Mouse (Mus musculus) 3134 (cell line): Measurements from ENCODE around the gene Cdk20.
"Not testable (repeated sequence)": the region's sequence is repeated elsewhere in the genome, so short reads cannot be mapped to it uniquely, and the experiment has no call there.

ENCODE experiments used
- DNase-seq: peaks from one replicate; pipeline ENCODE4 v3.0.0-alpha.2; 2011; ENCODE audit warnings: low spot score; ENCODE audit not compliant: insufficient read length; ENCODE audit errors: extremely low read depth

Cdk20 gene

DNA sequence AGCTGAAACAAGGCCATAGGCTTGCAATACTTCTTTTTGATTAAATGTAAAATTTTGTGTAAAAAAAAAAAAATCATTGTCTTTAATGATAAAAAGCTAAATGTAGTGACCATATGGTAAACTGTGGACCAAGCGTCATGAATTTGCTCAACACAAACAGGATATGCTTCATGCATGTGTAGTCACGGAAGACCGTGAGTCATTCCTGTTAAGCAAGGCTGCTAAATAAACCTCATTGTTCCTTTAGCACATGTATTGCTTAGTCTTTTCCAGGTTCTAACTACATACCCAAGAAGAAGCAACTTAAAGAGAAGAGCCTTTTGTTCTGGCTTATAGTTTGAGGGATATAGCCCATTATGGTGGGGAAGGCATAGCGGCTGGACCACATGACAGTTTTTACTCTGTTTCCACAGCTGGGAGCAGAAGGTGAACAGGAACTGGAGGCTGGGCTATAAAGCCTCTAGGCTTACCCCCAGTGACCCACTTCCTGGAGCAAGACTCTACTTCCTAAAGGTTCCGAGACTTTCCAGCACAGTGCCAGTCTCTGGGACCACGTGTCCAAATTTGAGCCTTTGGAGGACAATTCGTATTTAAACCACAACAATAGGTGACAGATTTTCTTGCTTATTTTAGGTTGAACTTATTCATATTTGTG lies 10.0 kb upstream of the Cdk20 start:
- peak; percentile 58 for DNase-seq

GRCm38 (mm10) chr13:64422607-64422957 lies 9.5 kb upstream of the Cdk20 start:
- DNase-seq: no peak

GRCm38 (mm10) chr13:64424347-64424746 lies 7.8 kb upstream of the Cdk20 start:
- no peak for DNase-seq

DNA sequence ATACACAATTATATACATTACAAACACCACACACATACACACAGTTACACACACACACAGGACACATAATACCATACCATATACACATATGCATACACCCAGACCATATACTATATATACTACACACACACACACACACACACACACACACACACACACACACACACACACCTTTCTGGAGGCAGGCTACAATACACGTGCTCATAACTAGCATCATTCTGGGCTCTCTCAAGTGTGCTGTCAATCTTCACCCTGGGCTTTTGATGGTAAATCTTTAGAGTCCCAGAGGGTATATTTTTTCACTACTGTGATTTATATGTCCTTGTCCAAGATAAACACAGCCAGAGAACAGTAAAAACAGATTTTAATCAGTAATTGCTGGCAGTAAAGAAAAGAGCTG lies 6.8 kb upstream of the Cdk20 start:
- no peak for DNase-seq

- DNase-seq: no peak
Measured at GRCm38 (mm10) chr13:64429328-64429727, 2.8 kb upstream of the Cdk20 start.

DNA sequence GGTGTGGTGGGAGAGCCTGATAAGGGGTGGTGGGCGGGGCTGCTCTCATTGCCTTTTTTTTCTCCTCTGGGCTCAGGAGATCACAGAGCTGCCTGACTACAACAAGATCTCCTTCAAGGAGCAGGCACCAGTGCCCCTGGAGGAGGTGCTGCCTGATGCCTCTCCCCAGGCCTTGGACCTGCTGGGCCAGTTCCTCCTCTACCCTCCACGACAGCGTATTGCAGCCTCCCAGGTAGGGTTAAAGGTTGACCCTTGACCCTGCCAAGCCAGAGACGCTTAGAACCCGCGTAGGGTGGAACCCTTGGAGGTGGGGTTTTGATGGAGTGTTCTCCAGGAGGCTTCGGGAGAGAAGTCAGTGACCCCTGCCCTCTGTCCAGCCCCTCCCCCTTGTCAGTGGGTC lies 5.7 kb downstream of the Cdk20 start:
- no peak for DNase-seq

DNA sequence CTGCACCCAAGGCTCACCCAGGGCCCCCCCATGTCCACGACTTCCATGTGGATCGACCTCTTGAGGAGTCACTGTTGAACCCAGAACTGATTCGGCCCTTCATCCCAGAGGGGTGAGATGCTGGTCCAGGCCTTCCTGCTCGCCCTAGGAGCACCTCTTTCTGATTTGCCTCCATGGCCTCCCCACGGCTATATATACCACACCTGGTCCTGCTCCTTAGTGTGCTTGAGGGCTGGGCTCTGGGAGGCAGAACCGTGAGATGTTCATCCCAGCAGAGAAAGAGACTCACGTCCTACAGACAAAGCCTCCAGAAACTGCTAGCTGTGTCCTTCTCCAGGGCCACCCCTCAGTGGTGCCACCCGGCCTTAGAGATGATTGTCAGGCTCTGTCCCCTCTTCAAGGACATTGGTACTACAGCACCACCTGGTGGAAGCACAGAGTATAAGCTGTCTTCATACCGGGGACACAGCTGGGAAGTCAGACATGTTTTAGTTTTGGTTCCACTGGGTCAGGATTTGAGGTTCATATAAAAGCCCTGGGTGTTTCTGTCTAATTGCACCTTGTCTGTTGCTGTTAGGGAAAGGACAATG lies 6.8 kb downstream of the Cdk20 start:
- peak; percentile 33 for DNase-seq

- peak; percentile 46 for DNase-seq
Measured at GRCm38 (mm10) chr13:64439471-64439870, 7.4 kb downstream of the Cdk20 start.

- DNase-seq: no peak
Measured at GRCm38 (mm10) chr13:64440592-64440991, 8.5 kb downstream of the Cdk20 start.

GRCm38 (mm10) chr13:64443263-64443894 lies 11.3 kb downstream of the Cdk20 start:
- no peak for DNase-seq

- no peak for DNase-seq
Measured at GRCm38 (mm10) chr13:64445254-64445920, 13.3 kb downstream of the Cdk20 start.

- DNase-seq: no peak
Measured at GRCm38 (mm10) chr13:64447947-64448346, 15.8 kb downstream of the Cdk20 start.

DNA sequence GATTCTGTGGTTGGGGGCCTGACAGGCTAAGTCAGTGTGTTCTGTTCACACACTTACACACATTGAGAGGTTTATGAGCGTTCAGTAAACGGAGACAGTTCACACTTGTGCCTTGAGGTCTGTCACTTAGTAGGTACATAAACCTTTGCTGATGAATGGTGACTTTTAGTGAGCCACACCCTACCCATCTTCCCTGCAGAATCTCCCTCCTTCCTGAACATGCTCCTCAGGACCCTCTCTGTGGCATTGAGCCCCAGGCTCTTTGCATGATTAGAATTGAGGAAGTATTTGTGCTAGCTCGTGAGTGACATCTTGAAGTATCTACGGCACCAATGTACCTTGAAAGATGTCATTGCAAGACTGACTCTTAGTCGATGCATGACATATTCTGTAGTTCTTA lies 16.6 kb downstream of the Cdk20 start:
- DNase-seq: no peak

GRCm38 (mm10) chr13:64450001-64450794 lies 18.1 kb downstream of the Cdk20 start:
- DNase-seq: no peak

GRCm38 (mm10) chr13:64457225-64457978 lies 25.3 kb downstream of the Cdk20 start:
- not testable (repeated sequence) for DNase-seq

DNA sequence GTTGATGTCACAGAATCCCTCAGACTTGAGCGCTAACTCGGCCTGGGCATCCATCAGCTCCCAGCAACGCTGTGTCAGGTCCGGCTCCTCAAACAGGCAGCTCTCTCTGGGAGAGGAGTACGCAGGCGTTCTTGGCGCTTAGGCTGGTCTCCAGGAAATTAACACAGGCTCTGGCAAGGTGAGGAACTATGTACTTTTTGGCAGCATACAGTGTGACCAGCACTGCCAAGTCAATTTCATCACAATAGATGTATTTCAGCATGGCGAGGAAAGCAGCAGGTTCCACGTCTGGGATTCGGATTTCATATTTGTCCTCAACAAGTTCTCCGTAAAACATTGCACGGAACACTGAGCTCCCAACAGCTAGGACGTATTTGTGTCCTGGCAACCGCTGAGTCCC lies 26.1 kb downstream of the Cdk20 start:
- DNase-seq: no peak

DNA sequence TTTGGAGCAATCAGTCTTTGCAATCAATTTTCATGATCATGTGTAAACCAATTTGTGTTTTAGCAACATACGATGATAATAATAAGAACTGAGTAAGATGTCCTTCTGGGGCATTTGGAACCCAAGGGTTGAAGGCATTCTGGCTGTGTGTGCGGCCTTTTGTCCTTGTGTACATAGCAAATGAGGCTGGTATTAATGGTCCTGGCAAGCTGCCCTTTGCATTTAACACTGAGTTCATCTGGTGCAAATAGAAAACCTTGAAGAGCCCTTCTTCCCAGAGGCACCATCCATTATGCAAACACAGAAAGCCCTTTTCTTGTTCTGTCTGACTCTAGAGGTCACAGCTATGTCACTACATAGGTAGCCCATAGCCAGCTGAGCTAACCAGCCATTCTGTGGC lies 30.5 kb downstream of the Cdk20 start:
- no peak for DNase-seq

GRCm38 (mm10) chr13:64465166-64465565 lies 33.1 kb downstream of the Cdk20 start:
- no peak for DNase-seq

GRCm38 (mm10) chr13:64467886-64468285 lies 35.8 kb downstream of the Cdk20 start:
- DNase-seq: no peak

DNA sequence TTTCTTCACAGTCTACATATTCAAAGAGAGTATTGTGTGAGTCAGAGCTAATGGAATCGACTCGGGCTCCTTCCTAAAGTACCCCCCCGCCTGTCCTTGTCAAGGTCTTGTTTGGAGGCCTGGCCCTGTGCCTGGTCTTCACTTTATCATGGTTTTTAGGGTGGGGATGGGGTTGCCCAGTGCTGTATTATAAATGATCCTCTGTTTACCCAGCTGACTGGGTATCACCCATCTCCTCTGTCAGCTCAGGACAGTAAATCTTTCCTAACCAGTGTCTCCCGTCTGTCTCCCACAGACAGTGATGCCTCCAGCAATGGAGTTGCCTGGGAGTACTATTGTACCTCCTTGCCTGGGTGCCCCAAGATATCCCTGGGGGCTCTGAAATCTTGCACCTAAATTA lies 45.9 kb downstream of the Cdk20 start:
- no peak for DNase-seq
